ENCODE assay signal across 23 mouse cellular contexts in the genomic region with DNA sequence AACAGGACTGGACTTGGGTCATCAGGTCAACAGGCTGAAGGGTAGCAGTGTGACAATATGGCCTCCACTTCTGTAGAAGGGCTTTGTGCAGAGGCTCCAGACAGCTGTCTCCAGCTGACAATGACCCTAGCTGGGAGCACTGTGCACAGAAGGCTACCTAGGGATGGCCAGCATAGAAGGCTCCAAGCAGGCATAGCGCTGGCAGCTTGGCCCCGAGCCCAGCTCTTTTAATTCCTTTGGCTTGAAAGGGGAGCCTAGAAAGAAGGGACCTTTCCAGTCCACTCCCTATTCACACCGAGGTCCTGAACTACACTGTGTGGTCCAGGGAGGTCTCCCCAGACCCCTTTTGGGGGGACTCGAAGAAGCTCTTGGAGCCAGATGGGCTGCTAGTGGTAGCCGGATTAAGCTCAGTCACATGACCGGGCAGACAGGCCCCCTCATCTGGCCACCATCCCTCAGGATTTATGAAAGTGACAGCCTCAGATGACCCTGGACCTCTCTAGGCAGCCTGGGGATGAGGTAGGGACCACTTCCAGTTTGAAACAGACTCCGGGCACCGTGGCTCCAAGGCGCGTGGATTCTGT. TPM values are rescaled to one million over a fixed set of nuclear protein-coding genes. Genes with fewer than 3 reads are reported as not detected.
A peak's percentile ranks its signal among the peaks of the same experiment; 100 is the strongest.
DNase-seq lines count a peak whose midpoint lies in the region; ATAC-seq lines count a peak whose summit lies in the region.
"Had no signal": no experiment of that assay in that cellular context is flagged by ENCODE, and none has a peak within 500 bp of the region (broad histone marks: within the 10 kb centered on the region; RNA-seq: fewer than 3 reads in every experiment).

No protein-coding gene starts in this region.

- ATAC-seq in hindbrain, embryonic 16.5 days: no peak
- ATAC-seq in hindbrain, embryonic 14.5 days (ENCODE audit: low FRiP score): no peak
- ATAC-seq: intestine, embryonic 15.5 days had no signal

- peaks cover 25% of the 10 kb centered on the region for H3K36me3 ChIP-seq in hindbrain, embryonic 16.5 days (ENCODE audit: control insufficient read depth, insufficient read depth, low read length)
- H3K36me3 ChIP-seq in hindbrain, embryonic 14.5 days (replicated peaks; ENCODE audit: control insufficient read depth, insufficient read depth): peaks cover 49% of the 10 kb centered on the region
- H3K36me3 ChIP-seq: G1E had no signal

- H3K27ac ChIP-seq in hindbrain, embryonic 16.5 days (ENCODE audit: low read depth, low read length): peak overlapping the region; percentile 25; the same call in 1 of the 2 replicates
- no peak overlapping the region for H3K27ac ChIP-seq in hindbrain, embryonic 14.5 days
- H3K27ac ChIP-seq: embryonic facial prominence, embryonic 13.5 days; hindbrain, embryonic 13.5 days; intestine, embryonic 15.5 days; macrophage; neural tube, embryonic 12.5 days had no signal

- H3K4me1 ChIP-seq in hindbrain, embryonic 16.5 days (ENCODE audit: control insufficient read depth, insufficient read depth, low read depth, low read length): peaks cover 11% of the 10 kb centered on the region
- peaks cover 8% of the 10 kb centered on the region for H3K4me1 ChIP-seq in hindbrain, embryonic 14.5 days (replicated peaks; ENCODE audit: control insufficient read depth, insufficient read depth, low read length)

- no peaks in the 10 kb centered on the region for H3K27me3 ChIP-seq in hindbrain, embryonic 16.5 days (replicated peaks; ENCODE audit: control insufficient read depth, insufficient read depth, low read length)
- H3K27me3 ChIP-seq in hindbrain, embryonic 14.5 days (ENCODE audit: control insufficient read depth, insufficient read depth, low read length): no peaks in the 10 kb centered on the region
- H3K27me3 ChIP-seq: embryonic facial prominence, embryonic 13.5 days; hindbrain, embryonic 13.5 days; intestine, embryonic 15.5 days; neural tube, embryonic 12.5 days had no signal

- no peak overlapping the region for H3K9ac ChIP-seq in hindbrain, embryonic 16.5 days (ENCODE audit: low read depth, low read length)
- no peak overlapping the region for H3K9ac ChIP-seq in hindbrain, embryonic 14.5 days
- H3K9ac ChIP-seq: embryonic facial prominence, embryonic 13.5 days; hindbrain, embryonic 13.5 days; intestine, embryonic 15.5 days; neural tube, embryonic 12.5 days had no signal

- no peaks in the 10 kb centered on the region for H3K9me3 ChIP-seq in hindbrain, embryonic 16.5 days (ENCODE audit: control insufficient read depth, low read length)
- no peaks in the 10 kb centered on the region for H3K9me3 ChIP-seq in hindbrain, embryonic 14.5 days (ENCODE audit: control insufficient read depth, low read length)
- H3K9me3 ChIP-seq: embryonic facial prominence, embryonic 13.5 days; G1E; hindbrain, embryonic 13.5 days; intestine, embryonic 15.5 days; neural tube, embryonic 12.5 days had no signal

- 65% methylated on average over 10 of the region's 10 CpGs for WGBS in hindbrain, embryonic 16.5 days
- 79% methylated on average over 10 of the region's 10 CpGs for WGBS in hindbrain, embryonic 14.5 days

- no peak overlapping the region for H3K4me2 ChIP-seq in hindbrain, embryonic 16.5 days (ENCODE audit: low read length)
- H3K4me2 ChIP-seq in hindbrain, embryonic 14.5 days (replicated peaks): no peak overlapping the region
- H3K4me2 ChIP-seq: embryonic facial prominence, embryonic 13.5 days; hindbrain, embryonic 13.5 days; intestine, embryonic 15.5 days; neural tube, embryonic 12.5 days had no signal

- peak; percentile 72 to 73 for DNase-seq in cerebellum, postnatal 10 days
- no peak for DNase-seq in cerebellum, adult 11 months
- no peak for DNase-seq in hindbrain, embryonic 14.5 days (ENCODE audit: low spot score)
- DNase-seq in ovary, postnatal 36 days (ENCODE audit: low spot score): peak; percentile 5
- no peak for DNase-seq in ovary, postnatal 10 days (ENCODE audit: low spot score)
- no peak for DNase-seq in lung, postnatal 25 days (ENCODE audit: low spot score)
- DNase-seq: adrenal gland, adult 8-10 months; B cell, adult 2 months; embryo, embryonic 11 days; gastrocnemius, postnatal 25 days; kidney, adult 8-10 months; kidney, postnatal 10 days; thymus, adult 18-20 months; thymus, postnatal 36 days had no signal

- no peak overlapping the region for H3K4me3 ChIP-seq in hindbrain, embryonic 16.5 days (ENCODE audit: low read length)
- no peak overlapping the region for H3K4me3 ChIP-seq in hindbrain, embryonic 14.5 days (replicated peaks; ENCODE audit: low read length)
- H3K4me3 ChIP-seq: embryonic facial prominence, embryonic 13.5 days; erythroblast, embryonic 14.5 days; hindbrain, embryonic 13.5 days; intestine, embryonic 15.5 days; neural tube, embryonic 12.5 days had no signal

RNA-seq across cellular contexts. Expression of gene Mtfr1l, which starts 3.9 kb away (rescaled TPM):
- polyA plus RNA-seq in hindbrain, embryonic 16.5 days (2015; fragmentation: Nextera tagmentation; extraction: Ambion mirVana): 176 and 182 TPM in 2 replicates
- 184 and 202 TPM in 2 replicates for polyA plus RNA-seq in hindbrain, embryonic 14.5 days (2014; fragmentation: Nextera tagmentation; extraction: Ambion mirVana)

RNA-seq across cellular contexts. Expression of gene Selenon, which starts 12.9 kb away (rescaled TPM):
- 6.7 and 7.0 TPM in 2 replicates for polyA plus RNA-seq in hindbrain, embryonic 16.5 days (2015; fragmentation: Nextera tagmentation; extraction: Ambion mirVana)
- polyA plus RNA-seq in hindbrain, embryonic 14.5 days (2014; fragmentation: Nextera tagmentation; extraction: Ambion mirVana): 10.9 and 12.8 TPM in 2 replicates
- polyA plus RNA-seq: G1E had no signal

RNA-seq across cellular contexts. Expression of gene Aunip, which starts 28.3 kb away (rescaled TPM):
- 2.4 and 2.9 TPM in 2 replicates for polyA plus RNA-seq in hindbrain, embryonic 16.5 days (2015; fragmentation: Nextera tagmentation; extraction: Ambion mirVana)
- polyA plus RNA-seq in hindbrain, embryonic 14.5 days (2014; fragmentation: Nextera tagmentation; extraction: Ambion mirVana): 0.40 and 0.91 TPM in 2 replicates
- polyA plus RNA-seq: liver, adult 2 months had no signal

RNA-seq across cellular contexts. Expression of gene Paqr7, which starts 42.6 kb away (rescaled TPM):
- 40.5 and 46.7 TPM in 2 replicates for polyA plus RNA-seq in hindbrain, embryonic 16.5 days (2015; fragmentation: Nextera tagmentation; extraction: Ambion mirVana)
- polyA plus RNA-seq in hindbrain, embryonic 14.5 days (2014; fragmentation: Nextera tagmentation; extraction: Ambion mirVana): 11.5 and 12.4 TPM in 2 replicates
- polyA plus RNA-seq: erythroblast, embryonic 14.5 days had no signal

Comparison
In these comparisons a context has a peak if more than half of its experiments do, and no peak if none do; other contexts are left out.
1. DNase-seq: peak in cerebellum, postnatal 10 days (2 of 2) and ovary, postnatal 36 days (single experiment); none in cerebellum, adult 11 months (single experiment), hindbrain, embryonic 14.5 days (single experiment), ovary, postnatal 10 days (single experiment) and lung, postnatal 25 days (single experiment).